Mouse (Mus musculus): ENCODE results near the gene Vangl1. TPM values are rescaled to one million over a fixed set of nuclear protein-coding genes. Genes with fewer than 3 reads are reported as not detected.
A peak's percentile ranks its signal among the peaks of the same experiment; 100 is the strongest.

Gene Vangl1
- polyA plus RNA-seq (2012) = 41.9 and 50.0 TPM in 2 replicates

DNA sequence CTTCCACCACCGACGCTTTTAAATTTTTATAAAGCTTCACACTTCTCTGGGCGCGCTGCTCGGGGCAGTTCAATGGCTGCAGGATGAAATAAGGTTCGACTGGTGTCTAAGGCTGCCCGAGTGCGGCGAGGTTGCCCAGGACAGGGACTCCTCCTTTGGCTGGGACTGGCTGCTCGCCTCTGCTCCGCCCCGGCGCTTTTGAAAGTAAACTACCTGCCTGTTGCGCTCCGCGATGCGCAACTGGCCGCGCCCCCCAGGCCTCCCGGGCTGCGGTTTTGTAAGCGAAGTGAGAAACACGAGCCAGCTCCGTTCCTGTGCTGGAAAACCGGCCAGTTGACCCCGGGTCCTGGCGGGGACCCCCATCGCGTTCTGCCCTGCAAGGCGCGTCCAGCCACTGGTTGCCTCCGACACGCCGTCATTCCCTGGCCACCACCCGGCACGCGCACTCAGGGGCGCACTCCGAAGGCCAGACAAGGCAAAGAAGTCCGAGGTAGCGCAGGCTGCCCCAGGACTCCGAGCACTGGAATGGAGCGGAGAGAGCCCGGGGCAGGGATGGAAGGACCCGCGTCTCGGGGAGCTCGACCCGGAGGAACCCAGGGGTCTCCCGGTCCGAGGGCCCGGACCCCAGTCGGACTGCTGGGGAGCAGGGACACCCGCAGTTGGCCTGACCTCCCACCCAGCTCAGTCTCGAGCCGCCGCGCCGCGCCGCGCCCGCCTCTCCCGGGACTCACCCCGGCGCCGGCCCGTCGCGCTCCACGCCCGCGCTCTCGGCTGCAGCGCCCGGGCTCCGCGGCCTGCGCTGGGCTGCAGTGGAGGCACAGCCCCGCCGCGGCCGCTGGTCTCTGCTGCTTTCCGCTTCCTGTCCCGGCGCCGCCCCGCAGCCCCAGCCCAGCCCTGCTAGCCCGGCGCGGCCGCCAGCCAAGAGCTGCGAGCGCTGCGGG lies at the start of gene Vangl1:
Gene Vangl1 (minus strand): TSS at position 913 of the 941 bp plus-strand sequence.
- H3K4me3 ChIP-seq (replicated peaks) = peak within 1 kb of the TSS; percentile 58

DNA sequence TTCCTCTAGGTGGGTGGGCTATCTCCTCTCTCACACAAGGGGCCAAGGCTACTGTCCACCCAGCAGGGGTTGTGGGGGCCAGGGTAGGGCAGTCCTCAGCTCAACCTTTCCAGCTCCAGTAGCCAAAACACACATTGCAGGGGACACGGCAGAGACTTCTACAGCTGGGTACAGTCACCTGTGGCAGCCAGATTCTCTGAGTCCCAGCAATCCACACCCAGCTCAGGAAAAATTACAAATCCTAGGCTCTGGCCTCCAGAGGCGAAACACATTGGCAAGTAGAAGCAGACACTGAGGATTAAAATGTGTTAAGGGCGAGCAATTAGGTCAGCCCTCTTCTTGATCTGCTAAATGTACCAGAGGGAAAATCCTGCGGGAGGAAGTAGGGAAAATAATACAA lies 49.1 kb upstream of the Vangl1 start:
- H3K4me1 ChIP-seq (ENCODE audit: control insufficient read depth) = no peaks in the 10 kb centered on the region
- H3K36me3 ChIP-seq (ENCODE audit: control insufficient read depth) = no peaks in the 10 kb centered on the region
- H3K4me3 ChIP-seq (replicated peaks) = no peak overlapping the region
- H3K9me3 ChIP-seq (ENCODE audit: control insufficient read depth, low read length) = no peaks in the 10 kb centered on the region; the same call in 1 of the 2 replicates
- no peaks in the 10 kb centered on the region for H3K27me3 ChIP-seq (ENCODE audit: control insufficient read depth)
- TF ChIP-seq TAL1 (IDR thresholded peaks at IDR 0.05; ENCODE audit: low read length) (no peak), GATA1 (IDR thresholded peaks at IDR 0.05; ENCODE audit: low read length) (no peak)

More for the DNA sequence above, at the start of gene Vangl1:
- H3K36me3 ChIP-seq (ENCODE audit: control insufficient read depth) = no peaks in the 10 kb centered on the region
- H3K27me3 ChIP-seq (ENCODE audit: control insufficient read depth) = peaks cover 77% of the 10 kb centered on the region
- peaks cover 3% of the 10 kb centered on the region for H3K4me1 ChIP-seq (ENCODE audit: control insufficient read depth)
- H3K9me3 ChIP-seq (ENCODE audit: control insufficient read depth, low read length) = peaks cover 9% of the 10 kb centered on the region
- TF ChIP-seq GATA1 (IDR thresholded peaks at IDR 0.05; ENCODE audit: low read length) (no peak), TAL1 (IDR thresholded peaks at IDR 0.05; ENCODE audit: low read length) (no peak)

GRCm38 (mm10) chr3:102252927-102253326 lies 48.4 kb upstream of the Vangl1 start:
- H3K4me1 ChIP-seq (ENCODE audit: control insufficient read depth) = no peaks in the 10 kb centered on the region
- no peaks in the 10 kb centered on the region; the same call in 1 of the 2 replicates for H3K9me3 ChIP-seq (ENCODE audit: control insufficient read depth, low read length)
- no peaks in the 10 kb centered on the region for H3K27me3 ChIP-seq (ENCODE audit: control insufficient read depth)
- H3K36me3 ChIP-seq (ENCODE audit: control insufficient read depth) = no peaks in the 10 kb centered on the region
- TF ChIP-seq TAL1 (IDR thresholded peaks at IDR 0.05; ENCODE audit: low read length) (no peak), GATA1 (IDR thresholded peaks at IDR 0.05; ENCODE audit: low read length) (no peak)
- no peak overlapping the region for H3K4me3 ChIP-seq (replicated peaks)

DNA sequence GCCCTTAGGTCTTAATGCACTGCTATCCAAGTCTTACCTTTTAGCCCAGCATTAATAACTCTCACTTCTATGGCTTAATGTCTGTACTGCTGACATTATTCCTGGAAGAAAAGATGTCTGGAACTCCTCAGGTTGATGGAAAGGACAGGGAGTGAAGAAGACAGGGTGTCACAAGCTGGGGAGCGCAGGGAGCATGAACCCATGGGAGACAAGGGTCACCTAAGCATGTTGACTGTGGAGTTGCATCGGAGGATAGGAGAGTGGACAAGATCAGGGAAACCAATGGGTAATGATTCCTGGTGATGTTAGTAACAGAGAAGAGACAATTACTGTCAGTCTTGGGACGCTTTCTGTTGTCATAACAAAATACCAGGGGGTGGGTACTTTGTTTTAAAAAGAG lies 46.4 kb upstream of the Vangl1 start:
- Histone ChIP-seq H3K4me1 (ENCODE audit: control insufficient read depth) (no peaks in the 10 kb centered on the region), H3K4me3 (replicated peaks) (no peak overlapping the region), H3K9me3 (ENCODE audit: control insufficient read depth, low read length) (no peaks in the 10 kb centered on the region; the same call in 1 of the 2 replicates), H3K36me3 (ENCODE audit: control insufficient read depth) (no peaks in the 10 kb centered on the region), H3K27me3 (ENCODE audit: control insufficient read depth) (no peaks in the 10 kb centered on the region)
- TF ChIP-seq TAL1 (IDR thresholded peaks at IDR 0.05; ENCODE audit: low read length) (no peak), GATA1 (IDR thresholded peaks at IDR 0.05; ENCODE audit: low read length) (no peak)

- H3K27me3 ChIP-seq (ENCODE audit: control insufficient read depth) = no peaks in the 10 kb centered on the region
- TF ChIP-seq TAL1 (IDR thresholded peaks at IDR 0.05; ENCODE audit: low read length) = no peak
- TF ChIP-seq GATA1 (IDR thresholded peaks at IDR 0.05; ENCODE audit: low read length) = no peak
- H3K36me3 ChIP-seq (ENCODE audit: control insufficient read depth) = no peaks in the 10 kb centered on the region
- no peaks in the 10 kb centered on the region; the same call in 1 of the 2 replicates for H3K9me3 ChIP-seq (ENCODE audit: control insufficient read depth, low read length)
- no peaks in the 10 kb centered on the region for H3K4me1 ChIP-seq (ENCODE audit: control insufficient read depth)
- no peak overlapping the region for H3K4me3 ChIP-seq (replicated peaks)
Observed at GRCm38 (mm10) chr3:102249401-102249991, 45.0 kb upstream of the Vangl1 start.

- H3K27me3 ChIP-seq (ENCODE audit: control insufficient read depth) = no peaks in the 10 kb centered on the region
- TF ChIP-seq TAL1 (IDR thresholded peaks at IDR 0.05; ENCODE audit: low read length) (no peak), GATA1 (IDR thresholded peaks at IDR 0.05; ENCODE audit: low read length) (no peak)
- H3K36me3 ChIP-seq (ENCODE audit: control insufficient read depth) = no peaks in the 10 kb centered on the region
Observed at GRCm38 (mm10) chr3:102244601-102245000, 40.1 kb upstream of the Vangl1 start.

DNA sequence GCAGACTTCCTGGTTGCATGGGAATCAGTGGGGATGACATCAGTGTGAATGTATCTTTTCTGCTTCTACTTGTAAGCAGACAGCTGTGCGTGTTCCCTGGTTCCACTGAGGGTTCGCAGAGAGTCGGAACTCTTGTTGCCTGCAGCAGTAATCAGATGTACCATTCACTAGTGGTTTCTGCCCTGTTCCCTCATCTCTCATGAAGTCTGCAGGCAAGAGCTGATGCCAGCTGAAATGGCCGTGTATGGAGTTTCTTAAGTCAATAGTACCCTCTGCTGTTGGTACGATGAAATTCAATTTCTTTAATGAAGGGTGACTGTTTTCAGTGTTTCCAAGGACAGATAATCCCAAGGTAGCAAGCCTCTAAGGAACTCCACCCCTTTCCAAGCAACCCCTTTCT lies 38.4 kb upstream of the Vangl1 start:
- H3K4me1 ChIP-seq (ENCODE audit: control insufficient read depth) = no peaks in the 10 kb centered on the region
- no peaks in the 10 kb centered on the region for H3K36me3 ChIP-seq (ENCODE audit: control insufficient read depth)
- no peak overlapping the region for H3K4me3 ChIP-seq (replicated peaks)
- H3K9me3 ChIP-seq (ENCODE audit: control insufficient read depth, low read length) = peaks cover 2% of the 10 kb centered on the region
- no peaks in the 10 kb centered on the region for H3K27me3 ChIP-seq (ENCODE audit: control insufficient read depth)
- TF ChIP-seq TAL1 (IDR thresholded peaks at IDR 0.05; ENCODE audit: low read length) (no peak), GATA1 (IDR thresholded peaks at IDR 0.05; ENCODE audit: low read length) (no peak)

More at GRCm38 (mm10) chr3:102244601-102245000, 40.1 kb upstream of the Vangl1 start:
- Histone ChIP-seq H3K9me3 (ENCODE audit: control insufficient read depth, low read length) (no peaks in the 10 kb centered on the region), H3K4me1 (ENCODE audit: control insufficient read depth) (no peaks in the 10 kb centered on the region), H3K4me3 (replicated peaks) (no peak overlapping the region)

GRCm38 (mm10) chr3:102231418-102232134 lies 27.1 kb upstream of the Vangl1 start:
- peaks cover 7% of the 10 kb centered on the region for H3K9me3 ChIP-seq (ENCODE audit: control insufficient read depth, low read length)
- no peak for TF ChIP-seq TAL1 (IDR thresholded peaks at IDR 0.05; ENCODE audit: low read length)
- TF ChIP-seq GATA1 (IDR thresholded peaks at IDR 0.05; ENCODE audit: low read length) = no peak
- H3K36me3 ChIP-seq (ENCODE audit: control insufficient read depth) = no peaks in the 10 kb centered on the region
- H3K4me3 ChIP-seq (replicated peaks) = no peak overlapping the region
- H3K4me1 ChIP-seq (ENCODE audit: control insufficient read depth) = no peaks in the 10 kb centered on the region
- no peaks in the 10 kb centered on the region for H3K27me3 ChIP-seq (ENCODE audit: control insufficient read depth)

Measured in erythroblast, embryonic 14.5 days (primary cell).